Mouse (Mus musculus): ENCODE data around the gene Ank2. TPM values are rescaled to one million over a fixed set of nuclear protein-coding genes. Genes with fewer than 3 reads are reported as not detected.
"Not testable (repeated sequence)": the region's sequence is repeated elsewhere in the genome, so short reads cannot be mapped to it uniquely, and the experiment has no call there.

The Ank2 gene
- polyA plus RNA-seq, 1 experiment from 2014 or later = 27.6 TPM

DNA sequence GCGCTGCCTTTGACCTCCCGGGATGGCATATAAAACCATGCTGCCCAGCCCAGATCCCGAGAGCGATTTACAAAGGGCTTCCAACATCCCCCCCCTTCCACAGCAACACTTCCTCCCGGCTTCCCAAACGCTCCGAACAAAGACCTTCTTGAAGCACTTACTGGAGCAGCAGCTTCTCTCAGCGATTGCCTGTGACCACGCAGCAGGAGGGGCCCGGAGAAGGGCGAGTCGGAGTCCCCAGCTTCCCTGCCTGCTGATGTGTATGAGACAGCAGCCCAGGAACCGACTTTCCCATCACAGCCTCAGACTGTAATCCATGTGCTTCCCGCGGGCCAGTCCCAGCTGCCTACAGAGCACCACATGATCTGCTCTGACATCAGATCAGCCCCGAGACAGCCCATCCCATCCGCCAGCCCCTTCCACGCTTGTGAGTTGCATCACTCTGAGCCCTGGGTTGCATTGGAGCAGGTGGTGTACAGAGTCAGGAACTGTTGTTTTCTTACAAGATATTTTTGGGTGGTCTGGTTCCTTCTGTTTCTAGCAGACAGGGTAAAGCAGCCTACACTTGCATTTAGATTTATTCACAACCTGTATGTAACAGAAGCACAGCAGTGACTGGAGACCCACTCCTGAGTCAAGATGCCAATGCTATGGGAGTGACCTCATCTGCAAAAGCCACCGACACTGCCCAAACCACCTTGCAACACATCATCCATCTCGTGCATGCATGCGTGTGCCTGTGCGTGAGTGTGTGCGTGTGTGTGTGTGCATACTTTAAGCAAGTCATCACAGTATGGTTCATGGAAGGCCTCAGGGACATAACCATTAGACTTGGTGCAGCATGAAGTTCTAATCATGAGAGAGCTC is 90.2 kb downstream of the Ank2 start:
- H3K4me1 ChIP-seq (replicated peaks) = peaks cover 24% of the 10 kb centered on the region
- peak overlapping the region; percentile 67 for H3K9ac ChIP-seq (replicated peaks)
- no peaks in the 10 kb centered on the region for H3K9me3 ChIP-seq
- H3K36me3 ChIP-seq = no peaks in the 10 kb centered on the region
- H3K4me2 ChIP-seq = peak overlapping the region; percentile 80
- H3K27me3 ChIP-seq = no peaks in the 10 kb centered on the region
- peak overlapping the region; percentile 51 for H3K4me3 ChIP-seq (replicated peaks)
- peak; percentile 92 for ATAC-seq (ENCODE audit: insufficient number of reproducible peaks, insufficient read depth, low FRiP score, low TSS enrichment, low read depth)
- peak overlapping the region; percentile 89 for H3K27ac ChIP-seq
- WGBS = 19% methylated on average over 23 of the region's 23 CpGs

- Histone ChIP-seq H3K27me3 (no peaks in the 10 kb centered on the region), H3K9ac (replicated peaks) (peak overlapping the region; percentile 67), H3K9me3 (no peaks in the 10 kb centered on the region), H3K36me3 (no peaks in the 10 kb centered on the region), H3K27ac (peak overlapping the region; percentile 89), H3K4me2 (peak overlapping the region; percentile 80), H3K4me1 (replicated peaks) (peaks cover 24% of the 10 kb centered on the region), H3K4me3 (replicated peaks) (peak overlapping the region; percentile 51)
- ATAC-seq (ENCODE audit: insufficient number of reproducible peaks, insufficient read depth, low FRiP score, low TSS enrichment, low read depth) = no peak
- 13% methylated on average over 9 of the region's 9 CpGs for WGBS
Measured at GRCm38 (mm10) chr3:127407868-127408574, 91.1 kb downstream of the Ank2 start.

GRCm38 (mm10) chr3:127406883-127407282 is 92.3 kb downstream of the Ank2 start:
- H3K4me3 ChIP-seq (replicated peaks) = no peak overlapping the region
- 96% methylated on average over 4 of the region's 4 CpGs for WGBS
- no peak overlapping the region for H3K27ac ChIP-seq
- peaks cover 16% of the 10 kb centered on the region for H3K4me1 ChIP-seq (replicated peaks)
- no peaks in the 10 kb centered on the region for H3K9me3 ChIP-seq
- H3K9ac ChIP-seq (replicated peaks) = no peak overlapping the region
- H3K27me3 ChIP-seq = no peaks in the 10 kb centered on the region
- no peaks in the 10 kb centered on the region for H3K36me3 ChIP-seq
- H3K4me2 ChIP-seq = no peak overlapping the region
- ATAC-seq (ENCODE audit: insufficient number of reproducible peaks, insufficient read depth, low FRiP score, low TSS enrichment, low read depth) = no peak

DNA sequence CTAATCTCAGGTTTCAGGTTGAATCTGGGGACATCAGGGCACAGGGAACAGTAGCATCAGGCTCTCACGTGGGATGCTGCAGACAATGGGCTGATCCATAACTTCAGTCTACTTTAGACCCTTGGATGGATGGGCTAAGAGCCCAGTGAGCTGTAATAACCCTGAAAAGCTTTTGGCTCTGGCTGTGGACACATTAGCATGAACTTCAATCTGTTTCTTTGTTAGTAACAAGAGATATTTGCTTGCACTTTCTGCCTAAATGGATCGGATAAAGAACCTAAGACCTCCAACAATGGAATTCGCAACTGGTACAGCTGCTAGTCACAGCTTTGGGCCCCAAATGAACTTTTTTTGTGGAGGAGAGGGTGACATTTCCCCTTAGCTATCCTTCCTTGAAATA is 94.8 kb downstream of the Ank2 start:
- H3K36me3 ChIP-seq = no peaks in the 10 kb centered on the region
- no peak overlapping the region for H3K4me2 ChIP-seq
- H3K9me3 ChIP-seq = no peaks in the 10 kb centered on the region
- H3K9ac ChIP-seq (replicated peaks) = no peak overlapping the region
- H3K27ac ChIP-seq = no peak overlapping the region
- H3K27me3 ChIP-seq = no peaks in the 10 kb centered on the region
- H3K4me1 ChIP-seq (replicated peaks) = peaks cover 16% of the 10 kb centered on the region
- ATAC-seq (ENCODE audit: insufficient number of reproducible peaks, insufficient read depth, low FRiP score, low TSS enrichment, low read depth) = no peak
- H3K4me3 ChIP-seq (replicated peaks) = no peak overlapping the region
- WGBS = 69% methylated on average over 3 of the region's 3 CpGs

GRCm38 (mm10) chr3:127400976-127401375 is 98.2 kb downstream of the Ank2 start:
- 92% methylated on average over 5 of the region's 5 CpGs for WGBS
- Histone ChIP-seq H3K4me2 (no peak overlapping the region), H3K4me3 (replicated peaks) (no peak overlapping the region), H3K27me3 (no peaks in the 10 kb centered on the region), H3K4me1 (replicated peaks) (no peaks in the 10 kb centered on the region), H3K27ac (peak overlapping the region; percentile 35; the same call in 1 of the 2 replicates), H3K36me3 (peaks cover 6% of the 10 kb centered on the region; the same call in 1 of the 2 replicates), H3K9me3 (no peaks in the 10 kb centered on the region), H3K9ac (replicated peaks) (no peak overlapping the region)
- ATAC-seq (ENCODE audit: insufficient number of reproducible peaks, insufficient read depth, low FRiP score, low TSS enrichment, low read depth) = no peak

- ATAC-seq (ENCODE audit: insufficient number of reproducible peaks, insufficient read depth, low FRiP score, low TSS enrichment, low read depth) = peak; percentile 59; the same call in 1 of the 2 replicates
- WGBS = 93% methylated on average over 3 of the region's 3 CpGs
Measured at GRCm38 (mm10) chr3:127400468-127400867, 98.7 kb downstream of the Ank2 start.

DNA sequence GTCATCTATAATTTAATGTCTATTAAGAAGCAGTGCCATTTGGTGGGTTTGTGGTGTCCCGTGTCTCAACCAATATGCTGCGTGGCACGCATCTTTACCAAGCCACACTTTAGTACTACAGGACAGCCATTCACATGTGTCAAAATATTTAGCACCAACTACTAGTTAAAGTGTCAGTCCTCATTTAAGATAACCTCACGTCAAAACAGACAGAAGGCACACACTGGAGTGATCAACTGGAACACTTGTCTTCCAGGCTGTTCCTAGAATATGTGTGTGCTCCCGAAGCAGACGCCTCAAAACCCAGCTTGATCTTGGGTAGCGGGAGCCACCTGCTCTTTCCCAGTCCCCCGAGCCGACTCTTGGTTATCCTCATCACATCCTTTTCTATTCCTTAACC is 101.4 kb downstream of the Ank2 start:
- no peak overlapping the region for H3K9ac ChIP-seq (replicated peaks)
- no peak overlapping the region for H3K4me2 ChIP-seq
- no peaks in the 10 kb centered on the region for H3K27me3 ChIP-seq
- 95% methylated on average over 9 of the region's 9 CpGs for WGBS
- no peaks in the 10 kb centered on the region for H3K9me3 ChIP-seq
- H3K36me3 ChIP-seq = peaks cover 6% of the 10 kb centered on the region; the same call in 1 of the 2 replicates
- no peak for ATAC-seq (ENCODE audit: insufficient number of reproducible peaks, insufficient read depth, low FRiP score, low TSS enrichment, low read depth)
- H3K4me3 ChIP-seq (replicated peaks) = no peak overlapping the region
- no peak overlapping the region for H3K27ac ChIP-seq
- H3K4me1 ChIP-seq (replicated peaks) = no peaks in the 10 kb centered on the region

More at GRCm38 (mm10) chr3:127400468-127400867, 98.7 kb downstream of the Ank2 start:
- H3K27ac ChIP-seq; H3K4me1 ChIP-seq (replicated peaks); H3K4me2 ChIP-seq; H3K4me3 ChIP-seq (replicated peaks); H3K9me3 ChIP-seq; H3K27me3 ChIP-seq; H3K9ac ChIP-seq (replicated peaks); H3K36me3 ChIP-seq: not testable (repeated sequence)

DNA sequence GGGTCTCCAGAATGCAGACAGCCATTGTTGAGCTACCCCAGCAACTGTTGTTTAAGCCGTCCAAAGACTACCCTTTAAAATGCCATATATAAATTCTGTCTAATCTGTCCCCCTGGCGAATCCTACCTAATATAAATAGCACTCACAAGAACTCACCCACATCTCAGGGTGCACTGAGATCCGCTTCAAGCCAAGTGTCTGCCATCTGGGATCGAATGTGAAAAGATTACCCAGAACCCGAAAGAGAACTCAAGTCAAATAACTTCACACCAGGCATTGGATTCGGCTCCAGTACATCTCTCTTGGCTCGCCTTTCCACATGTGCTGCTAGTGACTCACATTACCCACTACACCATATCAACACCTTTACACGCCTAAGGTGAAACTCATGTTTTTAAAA is 103.9 kb downstream of the Ank2 start:
- H3K36me3 ChIP-seq = peaks cover 6% of the 10 kb centered on the region; the same call in 1 of the 2 replicates
- H3K4me1 ChIP-seq (replicated peaks) = no peaks in the 10 kb centered on the region
- no peak overlapping the region for H3K4me2 ChIP-seq
- no peak for ATAC-seq (ENCODE audit: insufficient number of reproducible peaks, insufficient read depth, low FRiP score, low TSS enrichment, low read depth)
- no peak overlapping the region for H3K9ac ChIP-seq (replicated peaks)
- H3K27ac ChIP-seq = no peak overlapping the region
- 87% methylated on average over 8 of the region's 8 CpGs for WGBS
- no peak overlapping the region for H3K4me3 ChIP-seq (replicated peaks)
- no peaks in the 10 kb centered on the region for H3K27me3 ChIP-seq
- no peaks in the 10 kb centered on the region for H3K9me3 ChIP-seq

DNA sequence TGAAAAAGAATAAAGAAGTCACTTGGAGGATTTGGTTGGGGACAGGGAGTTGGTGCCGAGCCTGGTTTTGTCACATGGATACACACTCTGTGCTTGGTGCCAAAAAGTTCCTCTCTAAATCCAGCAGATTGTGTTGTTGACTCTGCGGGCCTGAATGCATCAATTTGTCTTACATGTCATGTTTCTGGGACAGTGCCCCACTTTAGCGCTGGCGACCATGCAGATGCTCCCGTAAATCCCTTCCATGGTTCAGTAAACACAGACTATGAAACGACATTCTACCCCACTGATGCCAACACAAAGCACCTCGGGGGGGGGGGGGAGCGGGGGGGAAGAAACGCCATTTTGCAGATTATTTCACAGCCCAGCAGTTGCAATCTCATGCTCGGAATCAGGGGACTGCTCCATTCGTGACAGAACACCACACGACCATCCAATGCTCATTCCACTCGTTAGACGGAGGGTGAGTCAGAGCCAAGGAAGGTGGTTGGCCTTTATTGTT is 112.1 kb downstream of the Ank2 start:
- WGBS = 92% methylated on average over 14 of the region's 14 CpGs
- Histone ChIP-seq H3K4me3 (replicated peaks) (no peak overlapping the region), H3K27ac (no peak overlapping the region)

GRCm38 (mm10) chr3:127383231-127383630 is 115.9 kb downstream of the Ank2 start:
- Histone ChIP-seq H3K9ac (replicated peaks) (no peak overlapping the region), H3K4me2 (no peak overlapping the region), H3K4me1 (replicated peaks) (no peaks in the 10 kb centered on the region), H3K27ac (no peak overlapping the region), H3K9me3 (no peaks in the 10 kb centered on the region), H3K36me3 (no peaks in the 10 kb centered on the region), H3K27me3 (no peaks in the 10 kb centered on the region), H3K4me3 (replicated peaks) (no peak overlapping the region)
- 96% methylated on average over 3 of the region's 3 CpGs for WGBS
- no peak for ATAC-seq (ENCODE audit: insufficient number of reproducible peaks, insufficient read depth, low FRiP score, low TSS enrichment, low read depth)

More for the DNA sequence above, 112.1 kb downstream of the Ank2 start:
- Histone ChIP-seq H3K36me3 (no peaks in the 10 kb centered on the region), H3K9ac (replicated peaks) (no peak overlapping the region), H3K9me3 (no peaks in the 10 kb centered on the region), H3K4me2 (no peak overlapping the region), H3K27me3 (no peaks in the 10 kb centered on the region), H3K4me1 (replicated peaks) (no peaks in the 10 kb centered on the region)
- no peak for ATAC-seq (ENCODE audit: insufficient number of reproducible peaks, insufficient read depth, low FRiP score, low TSS enrichment, low read depth)

- Histone ChIP-seq H3K36me3 (no peaks in the 10 kb centered on the region), H3K27ac (no peak overlapping the region), H3K4me1 (replicated peaks) (peaks cover 13% of the 10 kb centered on the region), H3K4me3 (replicated peaks) (no peak overlapping the region), H3K9ac (replicated peaks) (no peak overlapping the region), H3K9me3 (no peaks in the 10 kb centered on the region), H3K4me2 (no peak overlapping the region), H3K27me3 (no peaks in the 10 kb centered on the region)
- WGBS = 90% methylated on average over 8 of the region's 8 CpGs
- ATAC-seq (ENCODE audit: insufficient number of reproducible peaks, insufficient read depth, low FRiP score, low TSS enrichment, low read depth) = no peak
Measured at GRCm38 (mm10) chr3:127376901-127377460, 122.2 kb downstream of the Ank2 start.
